Mouse (Mus musculus) bone marrow, adult 2 months (tissue): Measurements from ENCODE around the gene Pla2g3. TPM values are rescaled to one million over a fixed set of nuclear protein-coding genes. Genes with fewer than 3 reads are reported as not detected.

Experiments used
- H3K27ac ChIP-seq: fragments of 200-500 bp; 2 replicates; pipeline ENCODE4 v1.5.1; 2012; ENCODE audit warnings: low read depth, mild to moderate bottlenecking, control low read depth, inconsistent platforms, low read length; ENCODE audit not compliant: control insufficient read depth, poor library complexity, insufficient read depth
- H3K4me1 ChIP-seq: fragments of 200-500 bp; 2 replicates; pipeline ENCODE4 v1.6.1; 2011; ENCODE audit warnings: low read length; ENCODE audit not compliant: control insufficient read depth, insufficient read depth
- H3K4me3 ChIP-seq: fragments of 200-500 bp; replicated peaks from 2 replicates; pipeline ENCODE3; 2011; ENCODE audit warnings: mild to moderate bottlenecking, low read depth, low read length, control low read depth; ENCODE audit not compliant: control insufficient read depth
- CTCF ChIP-seq: fragments of 200-500 bp; IDR thresholded peaks from 2 replicates; pipeline ENCODE4 v1.5.1; 2011; ENCODE audit warnings: low read length, control low read depth; ENCODE audit not compliant: control insufficient read depth, insufficient read depth
- POLR2A ChIP-seq: fragments of 200-500 bp; IDR thresholded peaks from 2 replicates; pipeline ENCODE4 v1.6.1; 2011; ENCODE audit warnings: low read depth, mild to moderate bottlenecking, control low read depth, low read length, borderline replicate concordance; ENCODE audit not compliant: control insufficient read depth
- WGBS: fragments of 180-500 bp; shearing (Covaris S2); methylation state at CpG from one replicate; pipeline ENCODE4 v1.1.7; 2018; 5-methylcytosine and 5-hydroxymethylcytosine counted together
- polyA plus RNA-seq: library from polyadenylated mRNA; stranded (reverse); fragments of >200 nt; gene quantifications from 2 replicates; pipeline ENCODE4 v1.2.4, GENCODE M21; 2011; ENCODE audit warnings: low replicate concordance; ENCODE audit not compliant: missing spikeins, insufficient read depth, insufficient read length

Gene Pla2g3
- polyA plus RNA-seq, 1 experiment: not detected

GRCm38 (mm10) chr11:3474480-3475115 is 13.5 kb upstream of the Pla2g3 start:
- WGBS: 27% methylated on average over 7 of the region's 7 CpGs
- TF ChIP-seq CTCF: peak; percentile 80
- no peak for TF ChIP-seq POLR2A
- H3K27ac ChIP-seq: no peak overlapping the region

GRCm38 (mm10) chr11:3475489-3475888 is 12.6 kb upstream of the Pla2g3 start:
- Histone ChIP-seq H3K27ac (no peak overlapping the region), H3K4me1 (peaks cover 1% of the 10 kb centered on the region; the same call in 1 of the 2 replicates), H3K4me3 (no peak overlapping the region)
- TF ChIP-seq POLR2A (no peak), CTCF (no peak)

More at GRCm38 (mm10) chr11:3474480-3475115, 13.5 kb upstream of the Pla2g3 start:
- Histone ChIP-seq H3K4me3 (no peak overlapping the region), H3K4me1 (peaks cover 1% of the 10 kb centered on the region; the same call in 1 of the 2 replicates)

GRCm38 (mm10) chr11:3483980-3484642 is 4.0 kb upstream of the Pla2g3 start:
- no peak overlapping the region for H3K27ac ChIP-seq
- H3K4me1 ChIP-seq: peaks cover 6% of the 10 kb centered on the region
- 75% methylated on average over 11 of the region's 11 CpGs for WGBS
- H3K4me3 ChIP-seq: no peak overlapping the region
- TF ChIP-seq CTCF (no peak), POLR2A (no peak)

- peak overlapping the region; percentile 56 for H3K27ac ChIP-seq
These were observed 1.7 kb upstream of the Pla2g3 start for GRCm38 (mm10) chr11:3486349-3486748.

GRCm38 (mm10) chr11:3489036-3489435 is 952 bp downstream of the Pla2g3 start:
- 48% methylated on average over 5 of the region's 5 CpGs for WGBS
- peaks cover 6% of the 10 kb centered on the region for H3K4me1 ChIP-seq
- H3K27ac ChIP-seq: no peak overlapping the region
- TF ChIP-seq CTCF (no peak), POLR2A (no peak)
- H3K4me3 ChIP-seq: no peak overlapping the region

More at GRCm38 (mm10) chr11:3486349-3486748, 1.7 kb upstream of the Pla2g3 start:
- TF ChIP-seq POLR2A (no peak), CTCF (no peak)
- Histone ChIP-seq H3K4me1 (peaks cover 6% of the 10 kb centered on the region), H3K4me3 (no peak overlapping the region)
- WGBS: 27% methylated on average over 7 of the region's 7 CpGs

GRCm38 (mm10) chr11:3492748-3493147 is 4.7 kb downstream of the Pla2g3 start:
- Histone ChIP-seq H3K4me1 (peaks cover 6% of the 10 kb centered on the region; the same call in 1 of the 2 replicates), H3K4me3 (no peak overlapping the region), H3K27ac (no peak overlapping the region)
- TF ChIP-seq CTCF: no peak
- TF ChIP-seq POLR2A: no peak
- WGBS: 72% methylated on average over 4 of the region's 4 CpGs

GRCm38 (mm10) chr11:3494857-3495256 is 6.8 kb downstream of the Pla2g3 start:
- H3K4me1 ChIP-seq: peaks cover 4% of the 10 kb centered on the region; the same call in 1 of the 2 replicates
- TF ChIP-seq POLR2A (no peak), CTCF (no peak)
- 83% methylated on average over 17 of the region's 17 CpGs for WGBS
- H3K4me3 ChIP-seq: no peak overlapping the region
- no peak overlapping the region for H3K27ac ChIP-seq

- TF ChIP-seq CTCF (no peak), POLR2A (no peak)
- H3K4me3 ChIP-seq: no peak overlapping the region
- 34% methylated on average over 14 of the region's 14 CpGs for WGBS
These were observed 7.4 kb downstream of the Pla2g3 start for GRCm38 (mm10) chr11:3495496-3495895.

GRCm38 (mm10) chr11:3496756-3497155 is 8.7 kb downstream of the Pla2g3 start:
- Histone ChIP-seq H3K4me3 (no peak overlapping the region), H3K27ac (no peak overlapping the region), H3K4me1 (peaks cover 4% of the 10 kb centered on the region; the same call in 1 of the 2 replicates)
- WGBS: 77% methylated on average over 5 of the region's 5 CpGs
- no peak for TF ChIP-seq POLR2A

More at GRCm38 (mm10) chr11:3495496-3495895, 7.4 kb downstream of the Pla2g3 start:
- H3K27ac ChIP-seq: no peak overlapping the region
- H3K4me1 ChIP-seq: peaks cover 4% of the 10 kb centered on the region; the same call in 1 of the 2 replicates
